Mouse (Mus musculus) bone marrow, adult 2 months (tissue): ENCODE results near the gene Npff. TPM values are rescaled to one million over a fixed set of nuclear protein-coding genes. Genes with fewer than 3 reads are reported as not detected.

Source experiments
- H3K27ac ChIP-seq: fragments of 200-500 bp; 2 replicates; pipeline ENCODE4 v1.5.1; 2012; ENCODE audit warnings: low read depth, mild to moderate bottlenecking, control low read depth, inconsistent platforms, low read length; ENCODE audit not compliant: control insufficient read depth, poor library complexity, insufficient read depth
- H3K4me1 ChIP-seq: fragments of 200-500 bp; 2 replicates; pipeline ENCODE4 v1.6.1; 2011; ENCODE audit warnings: low read length; ENCODE audit not compliant: control insufficient read depth, insufficient read depth
- H3K4me3 ChIP-seq: fragments of 200-500 bp; replicated peaks from 2 replicates; pipeline ENCODE3; 2011; ENCODE audit warnings: mild to moderate bottlenecking, low read depth, low read length, control low read depth; ENCODE audit not compliant: control insufficient read depth
- CTCF ChIP-seq: fragments of 200-500 bp; IDR thresholded peaks from 2 replicates; pipeline ENCODE4 v1.5.1; 2011; ENCODE audit warnings: low read length, control low read depth; ENCODE audit not compliant: control insufficient read depth, insufficient read depth
- POLR2A ChIP-seq: fragments of 200-500 bp; IDR thresholded peaks from 2 replicates; pipeline ENCODE4 v1.6.1; 2011; ENCODE audit warnings: low read depth, mild to moderate bottlenecking, control low read depth, low read length, borderline replicate concordance; ENCODE audit not compliant: control insufficient read depth
- WGBS: fragments of 180-500 bp; shearing (Covaris S2); methylation state at CpG from one replicate; pipeline ENCODE4 v1.1.7; 2018; 5-methylcytosine and 5-hydroxymethylcytosine counted together
- polyA plus RNA-seq: library from polyadenylated mRNA; stranded (reverse); fragments of >200 nt; gene quantifications from 2 replicates; pipeline ENCODE4 v1.2.4, GENCODE M21; 2011; ENCODE audit warnings: low replicate concordance; ENCODE audit not compliant: missing spikeins, insufficient read depth, insufficient read length

The Npff gene
- polyA plus RNA-seq, 1 experiment, result 32.7 TPM

GRCm38 (mm10) chr15:102530566-102530965 is 5.8 kb upstream of the Npff start:
- Histone ChIP-seq H3K4me1 (no peaks in the 10 kb centered on the region), H3K27ac (no peak overlapping the region), H3K4me3 (no peak overlapping the region)
- TF ChIP-seq POLR2A (no peak), CTCF (no peak)
- WGBS, result 60% methylated on average over 4 of the region's 4 CpGs

- WGBS, result 84% methylated on average over 1 of the region's 1 CpGs
- TF ChIP-seq POLR2A, result no peak
- no peak for TF ChIP-seq CTCF
- H3K4me1 ChIP-seq, result no peaks in the 10 kb centered on the region
- H3K4me3 ChIP-seq, result no peak overlapping the region
- no peak overlapping the region for H3K27ac ChIP-seq
These were observed 3.7 kb upstream of the Npff start for GRCm38 (mm10) chr15:102528396-102528795.

GRCm38 (mm10) chr15:102527936-102528335 is 3.2 kb upstream of the Npff start:
- WGBS, result 77% methylated on average over 3 of the region's 3 CpGs
- peak; percentile 51 for TF ChIP-seq CTCF
- TF ChIP-seq POLR2A, result no peak
- Histone ChIP-seq H3K27ac (no peak overlapping the region), H3K4me3 (no peak overlapping the region), H3K4me1 (no peaks in the 10 kb centered on the region)

GRCm38 (mm10) chr15:102526111-102527002 is 1.6 kb upstream of the Npff start:
- no peak for TF ChIP-seq POLR2A
- no peak for TF ChIP-seq CTCF
- no peak overlapping the region for H3K4me3 ChIP-seq
- H3K27ac ChIP-seq, result no peak overlapping the region
- WGBS, result 65% methylated on average over 6 of the region's 6 CpGs
- no peaks in the 10 kb centered on the region for H3K4me1 ChIP-seq

GRCm38 (mm10) chr15:102521480-102521879 is 3.3 kb downstream of the Npff start:
- Histone ChIP-seq H3K4me1 (no peaks in the 10 kb centered on the region), H3K27ac (no peak overlapping the region), H3K4me3 (no peak overlapping the region)
- 76% methylated on average over 4 of the region's 4 CpGs for WGBS
- TF ChIP-seq POLR2A (no peak), CTCF (no peak)

- TF ChIP-seq POLR2A, result no peak
- no peak for TF ChIP-seq CTCF
- H3K27ac ChIP-seq, result no peak overlapping the region
- 28% methylated on average over 4 of the region's 4 CpGs for WGBS
- H3K4me3 ChIP-seq, result no peak overlapping the region
- H3K4me1 ChIP-seq, result no peaks in the 10 kb centered on the region; the same call in 1 of the 2 replicates
These were observed 4.3 kb downstream of the Npff start for GRCm38 (mm10) chr15:102520416-102520815.

- TF ChIP-seq POLR2A, result no peak
- H3K4me1 ChIP-seq, result no peaks in the 10 kb centered on the region; the same call in 1 of the 2 replicates
- peak overlapping the region; percentile 80 for H3K4me3 ChIP-seq
- 15% methylated on average over 17 of the region's 17 CpGs for WGBS
- peak overlapping the region; percentile 94; the same call in 1 of the 2 replicates for H3K27ac ChIP-seq
These were observed 5.3 kb downstream of the Npff start for GRCm38 (mm10) chr15:102519211-102520141.

- H3K4me1 ChIP-seq, result no peaks in the 10 kb centered on the region; the same call in 1 of the 2 replicates
- peak overlapping the region; percentile 80 for H3K4me3 ChIP-seq
- no peak for TF ChIP-seq POLR2A
- TF ChIP-seq CTCF, result no peak
- peak overlapping the region; percentile 94 for H3K27ac ChIP-seq
- WGBS, result under 1% methylated on average over 9 of the region's 9 CpGs
These were observed 5.9 kb downstream of the Npff start for GRCm38 (mm10) chr15:102518859-102519201.
